Mouse (Mus musculus) layer of hippocampus, postnatal 14 days (tissue): ENCODE measurements around the gene Sp4. TPM values are rescaled to one million over a fixed set of nuclear protein-coding genes. Genes with fewer than 3 reads are reported as not detected.

Source experiments
- DNase-seq, 2 experiments: peaks; one replicate each; pipeline ENCODE4 v3.0.0; 2021 to 2022; ENCODE audit warnings: low spot score in 2 of 2, mixed read lengths in 1 of 2
- total RNA-seq, 2 experiments: library from RNA; stranded (reverse); gene quantifications; 2 replicates each; pipeline ENCODE4 v1.2.3; 2021

Gene Sp4
- total RNA-seq, 2 experiments from 2014 or later, result 24.5 to 25.8 TPM

DNA sequence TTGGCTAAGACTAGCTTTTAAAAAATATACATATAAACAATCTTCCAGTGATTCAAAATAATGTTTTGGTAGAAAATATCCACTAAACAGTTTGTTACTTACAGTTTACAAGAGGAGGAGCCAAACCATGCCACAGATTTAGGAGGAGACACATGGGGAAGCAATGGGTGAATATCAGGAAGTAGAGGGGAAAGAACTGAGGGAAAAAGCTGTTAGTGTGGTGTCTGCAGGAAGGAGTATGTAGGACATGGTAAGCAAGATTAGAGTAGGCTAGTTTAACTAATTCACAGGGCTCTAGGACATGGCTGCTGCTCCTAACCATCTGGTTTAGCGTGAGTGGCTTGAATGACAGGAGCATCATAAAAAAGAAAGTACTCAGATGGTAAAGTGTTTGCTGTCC lies 19.3 kb downstream of the Sp4 start:
- DNase-seq, result no peak

DNA sequence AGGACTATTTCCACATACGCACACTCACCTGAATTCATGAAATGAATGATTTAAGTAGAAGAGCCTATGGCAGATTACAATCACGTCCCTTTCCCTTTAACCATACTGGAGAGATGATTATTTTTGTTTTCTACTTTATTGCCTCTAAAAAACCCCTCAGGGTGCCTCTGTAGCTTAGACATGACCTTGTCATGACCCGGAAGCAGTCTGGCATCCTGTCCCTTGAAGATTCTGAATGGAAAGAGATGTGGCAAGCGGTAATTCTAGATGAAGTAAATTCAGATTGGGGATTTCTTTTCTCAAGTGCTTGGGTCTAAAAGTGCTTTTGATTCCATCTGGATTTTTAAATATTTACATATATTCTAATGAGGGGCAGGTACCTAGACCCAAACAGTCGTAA lies 24.9 kb downstream of the Sp4 start:
- no peak for DNase-seq

DNA sequence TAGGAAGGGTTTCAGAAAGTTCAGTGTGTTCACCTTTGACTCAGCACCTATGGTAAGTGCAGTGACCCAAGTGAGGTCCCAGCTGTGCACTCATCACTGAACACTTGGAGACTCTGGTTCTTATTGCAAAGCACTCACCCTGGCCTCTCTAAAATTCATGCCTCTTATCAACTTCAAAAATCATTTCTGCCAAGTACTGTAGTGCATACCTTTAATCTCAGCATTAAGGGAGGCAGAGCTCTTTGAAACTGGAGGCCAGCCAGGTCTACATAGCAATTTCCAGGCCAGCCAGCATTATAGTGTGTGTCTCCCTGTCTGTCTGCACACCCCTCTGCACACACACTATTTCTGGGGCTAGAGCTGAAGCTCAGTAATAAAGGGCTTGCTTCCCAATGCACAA lies 36.3 kb downstream of the Sp4 start:
- no peak for DNase-seq

- DNase-seq, result no peak
Measured at GRCm38 (mm10) chr12:118263878-118264277, 37.4 kb downstream of the Sp4 start.

- DNase-seq, result no peak
Measured at GRCm38 (mm10) chr12:118255292-118255782, 45.9 kb downstream of the Sp4 start.

GRCm38 (mm10) chr12:118221182-118221581 lies 80.1 kb downstream of the Sp4 start:
- DNase-seq, result no peak

DNA sequence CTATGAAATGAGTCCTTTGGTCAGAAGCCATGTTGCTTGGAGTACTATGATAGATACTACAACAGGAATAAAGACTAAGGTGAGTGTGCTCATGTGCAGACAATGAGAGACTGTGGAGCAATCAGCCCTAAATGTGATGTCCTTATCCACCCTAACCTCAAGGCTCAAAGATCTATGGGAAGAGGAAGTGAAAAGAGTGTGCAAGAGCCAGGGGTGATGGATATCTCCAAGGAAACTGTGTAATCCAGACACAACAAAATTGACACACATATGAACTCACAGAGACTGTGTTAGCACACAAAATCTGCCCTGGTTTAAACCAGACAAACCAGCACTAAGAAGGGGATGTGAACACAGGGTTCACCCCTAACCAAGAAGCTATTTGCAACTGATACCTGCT lies 81.2 kb downstream of the Sp4 start:
- no peak for DNase-seq

DNA sequence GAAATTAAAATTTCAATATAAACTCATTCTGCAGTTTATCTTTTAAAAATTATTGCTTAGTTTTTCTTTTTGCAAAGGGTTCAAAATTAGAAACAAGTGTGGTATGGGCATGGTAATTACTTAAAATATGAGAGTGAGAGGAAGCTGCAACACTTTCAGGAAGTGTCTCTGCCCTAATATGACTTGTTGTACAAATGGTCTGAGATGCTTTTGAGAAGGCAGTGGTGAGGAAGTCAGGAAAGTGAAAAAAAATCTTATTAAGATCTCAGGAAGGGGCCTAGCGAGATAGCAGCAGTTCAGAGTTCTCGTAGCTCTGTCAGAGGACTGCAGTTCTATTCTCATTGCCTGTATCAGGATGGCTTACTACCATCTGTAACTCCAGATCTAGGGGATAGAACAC lies 89.1 kb downstream of the Sp4 start:
- DNase-seq, result no peak

DNA sequence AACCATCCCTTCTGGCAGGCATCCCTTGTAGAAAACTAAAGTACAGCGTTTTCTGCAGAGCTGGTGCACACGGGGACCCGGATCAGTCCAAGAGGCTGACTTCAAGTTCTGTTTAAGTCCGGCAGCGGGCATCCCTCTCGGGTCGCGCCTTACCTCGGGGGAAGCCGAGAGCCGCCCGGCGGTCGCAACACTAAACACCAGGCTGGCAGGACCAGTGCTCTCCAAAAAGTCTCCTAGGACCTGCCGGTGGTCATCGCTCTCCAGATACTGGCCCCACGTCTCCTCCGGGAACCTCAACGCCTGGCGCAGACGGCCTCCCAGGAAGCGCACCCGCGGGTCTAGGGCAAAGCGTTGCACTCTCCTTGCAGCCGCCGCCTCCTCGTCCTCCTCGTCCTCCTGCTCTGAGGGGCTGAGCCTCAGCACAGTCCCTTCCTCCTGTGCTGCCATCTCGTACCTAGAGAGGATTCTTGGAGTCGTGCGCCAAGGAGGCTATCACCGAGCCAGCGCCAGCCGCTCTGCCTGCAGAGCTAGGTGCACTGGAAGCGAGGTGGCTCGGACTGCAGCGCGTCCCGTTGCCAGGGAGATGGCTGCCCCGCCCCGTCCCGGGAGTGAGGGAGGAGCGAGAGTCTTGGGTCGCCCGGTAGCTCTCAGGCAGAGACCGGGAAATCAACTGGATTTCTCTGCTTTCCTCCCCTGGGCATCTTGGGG lies 102.7 kb downstream of the Sp4 start, which contains the start of gene Dnah11:
TSS of gene Dnah11 (minus strand) at position 658 of the 708 bp plus-strand sequence.
- DNase-seq, result peak; percentile 12 to 21

DNA sequence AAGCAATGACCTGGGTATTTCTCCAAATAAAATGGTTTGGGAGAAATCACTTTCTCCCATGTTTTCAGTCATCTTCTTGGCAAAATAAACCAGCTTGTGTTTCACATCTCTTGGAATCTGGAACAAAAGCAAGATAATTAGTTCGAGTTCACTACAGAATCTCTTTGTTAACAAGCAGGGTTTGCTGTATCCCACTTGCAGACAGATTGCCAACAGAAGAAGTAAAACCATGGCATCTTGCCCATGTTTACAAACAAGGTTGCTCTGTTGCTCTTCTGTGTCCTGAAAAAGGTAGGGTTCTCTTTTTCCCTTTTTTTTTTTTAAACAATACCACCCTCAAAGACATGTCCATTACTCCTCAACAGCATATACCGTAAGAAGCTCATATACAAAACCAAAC lies 104.7 kb downstream of the Sp4 start:
- DNase-seq, result no peak

DNA sequence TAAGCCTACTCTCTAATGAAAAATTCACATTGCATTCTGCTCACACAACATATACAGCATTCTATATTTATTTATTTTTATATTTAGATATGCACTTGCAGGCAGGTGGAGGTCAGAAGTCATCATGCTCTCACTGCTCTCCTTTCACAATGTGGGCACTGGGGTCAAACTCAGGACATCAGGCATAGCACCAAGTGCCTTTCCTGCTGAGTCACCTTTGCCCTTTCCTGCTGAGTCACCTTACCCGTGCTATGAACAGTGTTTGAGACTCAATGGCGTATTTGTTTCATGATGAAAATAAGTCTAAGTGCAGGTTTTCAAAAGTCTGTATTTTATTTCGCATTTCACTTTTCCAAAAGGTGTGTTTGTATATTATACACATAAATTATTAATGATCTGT lies 111.7 kb downstream of the Sp4 start:
- no peak for DNase-seq

DNA sequence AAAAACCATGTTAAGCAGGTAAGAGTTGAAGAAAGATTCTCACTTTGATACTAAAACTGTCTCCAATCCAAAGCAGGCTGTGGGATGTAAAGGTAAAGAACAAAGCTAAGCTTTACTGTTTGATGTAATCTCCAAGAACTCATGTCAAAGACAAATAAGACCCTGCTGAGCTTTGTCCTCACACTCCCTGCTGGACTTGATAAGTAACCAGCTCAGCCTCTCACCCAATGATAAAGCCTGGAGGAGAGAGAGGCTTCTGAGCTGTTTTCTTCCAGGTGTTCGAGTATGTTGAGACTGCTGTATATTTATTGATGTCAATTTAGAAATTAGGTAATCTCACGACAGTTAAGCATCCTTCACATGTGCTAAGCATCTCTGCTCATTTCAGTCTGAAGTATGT lies 113.6 kb downstream of the Sp4 start:
- DNase-seq, result no peak

- no peak for DNase-seq
Measured at GRCm38 (mm10) chr12:118186881-118187489, 114.3 kb downstream of the Sp4 start.

- DNase-seq, result no peak
Measured at GRCm38 (mm10) chr12:118186120-118186880, 114.9 kb downstream of the Sp4 start.

Other genes starting within 250 kb of the Sp4 start
- gene Dnah11, start 102.4 kb downstream of the Sp4 start, total RNA-seq, result 1 to 10 TPM; 2.2 to 2.8 TPM